Mouse (Mus musculus) MEL (cell line): ENCODE measurements at regions not wholly inside any gene's neighbourhood (a gene's known extent, or its start where the extent isn't known, plus 50 kb on each side); places are given as distances from the start of the nearest gene placed in this dataset.

ENCODE experiments used
- DNase-seq: peaks from one replicate; pipeline ENCODE4 v3.0.0; 2011; ENCODE audit warnings: low read depth, low spot score
- H3K27ac ChIP-seq: 2 replicates; pipeline ENCODE4 v1.5.1; 2012; ENCODE audit warnings: low read depth, mild to moderate bottlenecking, control low read depth, low read length, moderate library complexity; ENCODE audit not compliant: control insufficient read depth
- H3K27me3 ChIP-seq, 2 experiments: fragments of 150-350 bp in 1 of 2; sonication (generic) in 1 of 2; 2 replicates each; pipeline ENCODE4 v1.6.1; 2012; ENCODE audit warnings: low read length in 2 of 2, mild to moderate bottlenecking in 2 of 2, improper control_type of control experiment in 1 of 2, moderate library complexity in 1 of 2; ENCODE audit not compliant: insufficient read depth in 2 of 2, control insufficient read depth in 1 of 2
- H3K36me3 ChIP-seq, 2 experiments: 2 replicates each; pipeline ENCODE4 v1.6.1; 2012 to 2014; ENCODE audit warnings: low read length in 2 of 2, improper control_type of control experiment in 1 of 2, inconsistent platforms in 1 of 2, mild to moderate bottlenecking in 1 of 2; ENCODE audit not compliant: insufficient read depth in 2 of 2, control insufficient read depth in 1 of 2
- H3K4me1 ChIP-seq, 2 experiments: fragments of 150-350 bp in 1 of 2; sonication (generic) in 1 of 2; 2 replicates each; pipeline ENCODE4 v1.6.1; 2012; ENCODE audit warnings: low read length in 2 of 2, improper control_type of control experiment in 1 of 2, mild to moderate bottlenecking in 1 of 2; ENCODE audit not compliant: insufficient read depth in 2 of 2, control insufficient read depth in 1 of 2
- H3K4me3 ChIP-seq, 2 experiments: fragments of 150-350 bp in 1 of 2; sonication (generic) in 1 of 2; 2 replicates each; pipeline ENCODE4 v1.5.1; 2012; ENCODE audit warnings: low read depth in 2 of 2, low read length in 2 of 2, mild to moderate bottlenecking in 2 of 2, moderate library complexity in 2 of 2, control low read depth in 1 of 2, improper control_type of control experiment in 1 of 2; ENCODE audit not compliant: control insufficient read depth in 1 of 2, insufficient read depth in 1 of 2
- H3K79me2 ChIP-seq: 2 replicates; pipeline ENCODE4 v1.6.1; 2012; ENCODE audit warnings: mild to moderate bottlenecking, low read length, moderate library complexity; ENCODE audit not compliant: control insufficient read depth, poor library complexity, insufficient read depth
- H3K9ac ChIP-seq: 2 replicates; pipeline ENCODE4 v1.6.1; 2012; ENCODE audit warnings: low read depth, mild to moderate bottlenecking, control low read depth, low read length, moderate library complexity; ENCODE audit not compliant: control insufficient read depth, poor library complexity, severe bottlenecking
- H3K9me3 ChIP-seq: fragments of 150-350 bp; sonication (generic); replicated peaks from 2 replicates; pipeline ENCODE4 v1.6.1; 2012; ENCODE audit warnings: mild to moderate bottlenecking, low read length, improper control_type of control experiment, moderate library complexity; ENCODE audit not compliant: insufficient read depth
- CTCF ChIP-seq, 3 experiments: IDR thresholded peaks in 2 of 3; conservative IDR thresholded peaks in 1 of 3; 2 replicates each; pipeline ENCODE4 v1.5.1; 2011 to 2012; ENCODE audit warnings: low read length in 3 of 3, low read depth in 2 of 3, mild to moderate bottlenecking in 2 of 3, improper control_type of control experiment in 1 of 3, inconsistent platforms in 1 of 3, mixed read lengths in 1 of 3, moderate library complexity in 1 of 3; ENCODE audit not compliant: control insufficient read depth in 1 of 3, insufficient read depth in 1 of 3, poor library complexity in 1 of 3, severe bottlenecking in 1 of 3
- E2F4 ChIP-seq: IDR thresholded peaks from 2 replicates; pipeline ENCODE4 v1.6.1; 2011; ENCODE audit warnings: low read depth, low read length, improper control_type of control experiment, borderline replicate concordance
- EP300 ChIP-seq, 2 experiments: IDR thresholded peaks; 2 replicates each; pipeline ENCODE4 v1.6.1; 2011; ENCODE audit warnings: improper control_type of control experiment in 2 of 2, low read length in 2 of 2, low read depth in 1 of 2, mild to moderate bottlenecking in 1 of 2
- ETS1 ChIP-seq: IDR thresholded peaks from 2 replicates; pipeline ENCODE4 v1.6.1; 2012; ENCODE audit warnings: low read depth, mild to moderate bottlenecking, inconsistent platforms, low read length, improper control_type of control experiment, moderate library complexity
- GABPA ChIP-seq: IDR thresholded peaks from 2 replicates; pipeline ENCODE4 v1.6.1; 2012; ENCODE audit warnings: low read depth, mild to moderate bottlenecking, inconsistent platforms, low read length, improper control_type of control experiment, moderate library complexity
- HCFC1 ChIP-seq: IDR thresholded peaks from 2 replicates; pipeline ENCODE4 v1.6.1; 2012; ENCODE audit warnings: low read depth, mild to moderate bottlenecking, inconsistent platforms, low read length, improper control_type of control experiment, moderate library complexity
- JUND ChIP-seq: IDR thresholded peaks from 2 replicates; pipeline ENCODE4 v1.6.1; 2011; ENCODE audit warnings: low read depth, mild to moderate bottlenecking, improper control_type of control experiment, low read length
- KAT2A ChIP-seq: conservative IDR thresholded peaks from 2 replicates; pipeline ENCODE4 v1.6.1; 2012; ENCODE audit warnings: low read depth, low read length, improper control_type of control experiment, inconsistent platforms
- MAX ChIP-seq: IDR thresholded peaks from 2 replicates; pipeline ENCODE4 v1.6.1; 2011; ENCODE audit warnings: low read length, improper control_type of control experiment
- MAZ ChIP-seq: IDR thresholded peaks from 2 replicates; pipeline ENCODE4 v1.6.1; 2012; ENCODE audit warnings: low read depth, mild to moderate bottlenecking, inconsistent platforms, low read length, improper control_type of control experiment
- MXI1 ChIP-seq: IDR thresholded peaks from 2 replicates; pipeline ENCODE4 v1.6.1; 2011; ENCODE audit warnings: mild to moderate bottlenecking, low read depth, low read length, improper control_type of control experiment
- MYB ChIP-seq: IDR thresholded peaks from 2 replicates; pipeline ENCODE4 v1.6.1; 2011; ENCODE audit warnings: mild to moderate bottlenecking, low read depth, low read length, improper control_type of control experiment
- MYC ChIP-seq: IDR thresholded peaks from 2 replicates; pipeline ENCODE4 v1.6.1; 2011; ENCODE audit warnings: low read depth, mild to moderate bottlenecking, low read length, improper control_type of control experiment, moderate library complexity
- NELFE ChIP-seq: IDR thresholded peaks from 2 replicates; pipeline ENCODE4 v1.6.1; 2011; ENCODE audit warnings: low read depth, low read length, improper control_type of control experiment
- POLR2AphosphoS5 ChIP-seq: IDR thresholded peaks from 2 replicates; pipeline ENCODE4 v1.6.1; 2012; ENCODE audit warnings: low read depth, borderline replicate concordance, mild to moderate bottlenecking, inconsistent platforms, low read length, moderate library complexity, mixed read lengths
- RAD21 ChIP-seq: IDR thresholded peaks from 2 replicates; pipeline ENCODE4 v1.6.1; 2011; ENCODE audit warnings: mild to moderate bottlenecking, low read depth, low read length, improper control_type of control experiment
- RCOR1 ChIP-seq: IDR thresholded peaks from 2 replicates; pipeline ENCODE4 v1.6.1; 2012; ENCODE audit warnings: low read depth, mild to moderate bottlenecking, inconsistent platforms, low read length, improper control_type of control experiment
- SIN3A ChIP-seq: IDR thresholded peaks from 2 replicates; pipeline ENCODE4 v1.6.1; 2012; ENCODE audit warnings: low read length, improper control_type of control experiment, inconsistent platforms
- SMC3 ChIP-seq: IDR thresholded peaks from 2 replicates; pipeline ENCODE4 v1.6.1; 2011; ENCODE audit warnings: low read depth, low read length, improper control_type of control experiment
- TAL1 ChIP-seq: IDR thresholded peaks from 2 replicates; pipeline ENCODE4 v1.6.1; 2012; ENCODE audit warnings: mild to moderate bottlenecking, inconsistent platforms, low read length, moderate library complexity, mixed read lengths
- TBP ChIP-seq: IDR thresholded peaks from 2 replicates; pipeline ENCODE4 v1.8.0; 2011; ENCODE audit warnings: low read depth, low read length, improper control_type of control experiment
- TCF12 ChIP-seq: IDR thresholded peaks from 2 replicates; pipeline ENCODE4 v1.6.1; 2014; ENCODE audit warnings: low read depth, mild to moderate bottlenecking, inconsistent platforms, low read length, improper control_type of control experiment, moderate library complexity
- UBTF ChIP-seq: IDR thresholded peaks from 2 replicates; pipeline ENCODE4 v1.6.1; 2012; ENCODE audit warnings: low read depth, mild to moderate bottlenecking, inconsistent platforms, low read length, improper control_type of control experiment, moderate library complexity, borderline replicate concordance; ENCODE audit not compliant: insufficient read depth
- USF1 ChIP-seq: IDR thresholded peaks from 2 replicates; pipeline ENCODE4 v1.6.1; 2014; ENCODE audit warnings: low read depth, mild to moderate bottlenecking, inconsistent platforms, low read length, improper control_type of control experiment, moderate library complexity
- USF2 ChIP-seq, 2 experiments: IDR thresholded peaks; 2 replicates each; pipeline ENCODE4 v1.6.1; 2011 to 2012; ENCODE audit warnings: improper control_type of control experiment in 2 of 2, low read length in 2 of 2, borderline replicate concordance in 1 of 2, inconsistent platforms in 1 of 2, low read depth in 1 of 2, mild to moderate bottlenecking in 1 of 2; ENCODE audit not compliant: insufficient read depth in 1 of 2
- ZC3H11A ChIP-seq: IDR thresholded peaks from 2 replicates; pipeline ENCODE4 v1.6.1; 2012; ENCODE audit warnings: low read depth, mild to moderate bottlenecking, inconsistent platforms, low read length, improper control_type of control experiment
- ZKSCAN1 ChIP-seq: IDR thresholded peaks from 2 replicates; pipeline ENCODE4 v1.6.1; 2012; ENCODE audit warnings: low read depth, mild to moderate bottlenecking, inconsistent platforms, low read length, improper control_type of control experiment, moderate library complexity
- ZNF384 ChIP-seq: IDR thresholded peaks from 2 replicates; pipeline ENCODE4 v1.6.1; 2012; ENCODE audit warnings: low read depth, mild to moderate bottlenecking, inconsistent platforms, low read length, improper control_type of control experiment

- Histone ChIP-seq H3K27me3 (no peaks in the 10 kb centered on the region), H3K36me3 (no peaks in the 10 kb centered on the region), H3K9me3 (no peaks in the 10 kb centered on the region), H3K27ac (no peak overlapping the region), H3K4me3 (no peak overlapping the region), H3K4me1 (no peaks in the 10 kb centered on the region), H3K79me2 (no peaks in the 10 kb centered on the region), H3K9ac (no peak overlapping the region)
- no peak for DNase-seq
- TF ChIP-seq KAT2A (no peak), ETS1 (no peak), POLR2AphosphoS5 (no peak), GABPA (no peak), HCFC1 (no peak), ZNF384 (no peak), MAZ (no peak), NELFE (no peak), SMC3 (no peak), MXI1 (no peak), UBTF (no peak), MAX (no peak), USF2 (IDR thresholded peaks at IDR 0.05; ENCODE audit: borderline replicate concordance in 1 of 2, insufficient read depth in 1 of 2, low read depth in 1 of 2, low read length in 2 of 2) (no peak), USF1 (no peak), E2F4 (no peak), TCF12 (no peak), EP300 (IDR thresholded peaks at IDR 0.05; ENCODE audit: low read depth in 1 of 2, low read length in 2 of 2) (no peak)
Measured at GRCm38 (mm10) chr9:76692976-76693375, 126.1 kb upstream of the Fam83b start.

GRCm38 (mm10) chr9:76660848-76661247, 93.9 kb upstream of the Fam83b start:
- no peaks in the 10 kb centered on the region for H3K4me1 ChIP-seq
- H3K9ac ChIP-seq = no peak overlapping the region
- H3K79me2 ChIP-seq = no peaks in the 10 kb centered on the region
- H3K4me3 ChIP-seq = no peak overlapping the region
- TF ChIP-seq ZKSCAN1 (no peak), MAZ (no peak), TAL1 (no peak), ZC3H11A (no peak), MYB (no peak), MAX (peak; percentile 58; the same call in 1 of the 2 replicates), JUND (no peak), HCFC1 (no peak), TBP (no peak), RCOR1 (no peak), KAT2A (no peak), SIN3A (no peak), MYC (0 out of 2 replicates have a peak, but pooled peaks have one; percentile 48), USF1 (no peak), CTCF (IDR thresholded peaks at IDR 0.05 in 2 of 3, conservative IDR thresholded peaks at IDR 0.05 in 1 of 3; ENCODE audit: control insufficient read depth in 1 of 3, insufficient read depth in 1 of 3, low read depth in 2 of 3, low read length in 3 of 3, poor library complexity in 1 of 3, severe bottlenecking in 1 of 3) (peak; percentile 33 to 55 (median 46); a peak in 5 of 6 replicates), E2F4 (no peak), RAD21 (peak; percentile 32), SMC3 (peak; percentile 52), POLR2AphosphoS5 (no peak)
- H3K27me3 ChIP-seq = no peaks in the 10 kb centered on the region
- H3K9me3 ChIP-seq = no peaks in the 10 kb centered on the region
- DNase-seq = peak; percentile 55
- H3K27ac ChIP-seq = no peak overlapping the region
- H3K36me3 ChIP-seq = no peaks in the 10 kb centered on the region
